Comparison of ENCODE assay signal across 18 mouse cellular contexts in genomic region chr11:35938790-35939385, GRCm38 (mm10). TPM values are rescaled to one million over a fixed set of nuclear protein-coding genes. Genes with fewer than 3 reads are reported as not detected.
A peak's percentile ranks its signal among the peaks of the same experiment; 100 is the strongest.
DNase-seq lines count a peak whose midpoint lies in the region; ATAC-seq and TF ChIP-seq lines count a peak whose summit lies in the region.
"Had no signal": no experiment of that assay in that cellular context is flagged by ENCODE, and none has a peak within 500 bp of the region (broad histone marks: within the 10 kb centered on the region; RNA-seq: fewer than 3 reads in every experiment).

No protein-coding gene starts in this region.

- no peak for ATAC-seq in hindbrain, embryonic 13.5 days (ENCODE audit: low FRiP score)
- ATAC-seq in hindbrain, embryonic 11.5 days (ENCODE audit: low FRiP score), result no peak
- ATAC-seq: forebrain, embryonic 15.5 days; intestine, postnatal 0 days; liver, postnatal 0 days; midbrain, embryonic 15.5 days had no signal

- H3K27ac ChIP-seq in hindbrain, embryonic 13.5 days, result peak overlapping the region; percentile 19; the same call in 1 of the 2 replicates
- no peak overlapping the region for H3K27ac ChIP-seq in hindbrain, embryonic 11.5 days (ENCODE audit: low read depth, low read length)
- H3K27ac ChIP-seq in kidney, adult 2 months (ENCODE audit: insufficient read depth, low read depth, low read length), result peak overlapping the region; percentile 95
- H3K27ac ChIP-seq: forebrain, embryonic 15.5 days; hindbrain, embryonic 15.5 days; limb, embryonic 10.5 days; midbrain, embryonic 15.5 days had no signal

- no peak for TF ChIP-seq POLR2A in kidney, adult 2 months (IDR thresholded peaks at IDR 0.05; ENCODE audit: low read depth, low read length)

- H3K4me3 ChIP-seq in hindbrain, embryonic 13.5 days, result no peak overlapping the region
- H3K4me3 ChIP-seq in hindbrain, embryonic 11.5 days (ENCODE audit: low read depth, low read length), result no peak overlapping the region
- H3K4me3 ChIP-seq in kidney, adult 2 months (ENCODE audit: insufficient read depth, low read depth, low read length), result no peak overlapping the region
- H3K4me3 ChIP-seq: forebrain, embryonic 15.5 days; hindbrain, embryonic 15.5 days; limb, embryonic 10.5 days; midbrain, embryonic 15.5 days had no signal

- H3K9ac ChIP-seq in hindbrain, embryonic 13.5 days, result no peak overlapping the region
- no peak overlapping the region for H3K9ac ChIP-seq in hindbrain, embryonic 11.5 days (ENCODE audit: low read depth, low read length)
- H3K9ac ChIP-seq: forebrain, embryonic 15.5 days; hindbrain, embryonic 15.5 days; liver, postnatal 0 days; midbrain, embryonic 15.5 days had no signal

- DNase-seq in hindbrain, embryonic 11.5 days (ENCODE audit: low spot score), result no peak
- DNase-seq in Muller cell, postnatal 12 days (ENCODE audit: inconsistent ontology term), result peak; percentile 68
- peak; percentile 79 for DNase-seq in kidney, adult 2 months
- DNase-seq in kidney, postnatal 10 days, result peak; percentile 52
- DNase-seq in cerebellum, adult 18-20 months, result no peak
- no peak for DNase-seq in spleen, postnatal 36 days (ENCODE audit: low spot score in 2 of 2)
- no peak for DNase-seq in heart, adult 9 months (ENCODE audit: low spot score in 2 of 2)
- DNase-seq: cerebellum, adult 8-10 months; heart, postnatal 10 days; liver, postnatal 0 days had no signal

- no peaks in the 10 kb centered on the region for H3K36me3 ChIP-seq in hindbrain, embryonic 13.5 days
- H3K36me3 ChIP-seq in hindbrain, embryonic 11.5 days (ENCODE audit: control insufficient read depth, insufficient read depth, low read length), result no peaks in the 10 kb centered on the region
- no peaks in the 10 kb centered on the region for H3K36me3 ChIP-seq in kidney, adult 2 months (ENCODE audit: control insufficient read depth, insufficient read depth, low read length)
- H3K36me3 ChIP-seq: forebrain, embryonic 15.5 days; hindbrain, embryonic 15.5 days; limb, embryonic 10.5 days; midbrain, embryonic 15.5 days had no signal

- H3K4me2 ChIP-seq in hindbrain, embryonic 13.5 days, result no peak overlapping the region
- H3K4me2 ChIP-seq in hindbrain, embryonic 11.5 days (replicated peaks; ENCODE audit: low read depth, low read length), result no peak overlapping the region
- H3K4me2 ChIP-seq: forebrain, embryonic 15.5 days; heart, embryonic 11.5 days; hindbrain, embryonic 15.5 days; midbrain, embryonic 15.5 days had no signal

- TF ChIP-seq CTCF in kidney, adult 2 months (conservative IDR thresholded peaks at IDR 0.05; ENCODE audit: insufficient read depth, insufficient read length, low read depth, low read length), result no peak

- H3K4me1 ChIP-seq in hindbrain, embryonic 13.5 days (replicated peaks), result peaks cover 33% of the 10 kb centered on the region
- peaks cover under 1% of the 10 kb centered on the region for H3K4me1 ChIP-seq in hindbrain, embryonic 11.5 days (replicated peaks; ENCODE audit: control insufficient read depth, insufficient read depth, low read length)
- peaks cover 57% of the 10 kb centered on the region for H3K4me1 ChIP-seq in kidney, adult 2 months (ENCODE audit: control insufficient read depth, insufficient read depth, low read length)

- no peaks in the 10 kb centered on the region for H3K9me3 ChIP-seq in hindbrain, embryonic 13.5 days
- H3K9me3 ChIP-seq in hindbrain, embryonic 11.5 days (ENCODE audit: control insufficient read depth, low read length), result no peaks in the 10 kb centered on the region
- H3K9me3 ChIP-seq: forebrain, embryonic 15.5 days; hindbrain, embryonic 15.5 days; limb, embryonic 10.5 days; midbrain, embryonic 15.5 days had no signal

- 60% methylated on average over 6 of the region's 6 CpGs for WGBS in hindbrain, embryonic 13.5 days
- WGBS in hindbrain, embryonic 11.5 days, result 69% methylated on average over 6 of the region's 6 CpGs
- WGBS in kidney, adult 2 months, result 27% methylated on average over 6 of the region's 6 CpGs

- no peaks in the 10 kb centered on the region for H3K27me3 ChIP-seq in hindbrain, embryonic 13.5 days
- H3K27me3 ChIP-seq in hindbrain, embryonic 11.5 days (ENCODE audit: control insufficient read depth, insufficient read depth, low read length), result no peaks in the 10 kb centered on the region
- no peaks in the 10 kb centered on the region for H3K27me3 ChIP-seq in kidney, adult 2 months (replicated peaks; ENCODE audit: control insufficient read depth, insufficient read depth, low read length)
- H3K27me3 ChIP-seq: CH12.LX; forebrain, embryonic 15.5 days; hindbrain, embryonic 15.5 days; midbrain, embryonic 15.5 days had no signal

RNA-seq across cellular contexts. Expression of gene Wwc1, which starts 41.4 kb away (rescaled TPM):
- polyA plus RNA-seq in hindbrain, embryonic 13.5 days (2015; fragmentation: Nextera tagmentation; extraction: Ambion mirVana), result 6.7 and 7.1 TPM in 2 replicates
- 7.0 and 8.5 TPM in 2 replicates for polyA plus RNA-seq in hindbrain, embryonic 11.5 days (2014; fragmentation: Nextera tagmentation; extraction: Ambion mirVana)
- polyA plus RNA-seq in kidney, adult 2 months (2012; rRNA removed), result 91.9 and 110 TPM in 2 replicates

Comparison
In these comparisons a context has a peak if more than half of its experiments do, and no peak if none do; other contexts are left out.
1. DNase-seq: peak in Muller cell, postnatal 12 days (single experiment), kidney, adult 2 months (single experiment) and kidney, postnatal 10 days (single experiment); none in hindbrain, embryonic 11.5 days (single experiment), cerebellum, adult 18-20 months (0 of 2), spleen, postnatal 36 days (0 of 2) and heart, adult 9 months (0 of 2).